Mouse (Mus musculus): Measurements from ENCODE around the gene Rhag. TPM values are rescaled to one million over a fixed set of nuclear protein-coding genes. Genes with fewer than 3 reads are reported as not detected.

Rhag gene
- polyA plus RNA-seq, 1 experiment from 2014 or later = 0.36 TPM

DNA sequence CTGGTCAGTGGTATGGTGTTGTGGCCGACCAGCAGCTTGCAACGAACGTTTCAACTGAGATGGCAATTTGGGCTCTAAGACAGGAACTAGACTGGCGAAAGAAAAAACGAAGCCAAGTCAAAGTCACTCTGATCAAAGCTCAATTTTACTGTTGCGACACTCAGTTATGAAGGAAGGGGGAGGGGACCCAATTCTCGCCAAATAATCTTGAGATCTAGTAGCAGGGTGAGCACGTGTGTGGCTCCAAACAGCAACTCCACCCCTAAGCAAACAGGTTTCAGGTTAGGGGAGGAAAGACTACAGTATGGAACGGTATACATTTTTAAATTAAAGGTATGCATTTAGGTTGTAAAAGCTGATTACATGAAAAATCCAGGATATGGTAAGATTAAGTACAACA, 10.6 kb downstream of the Rhag start:
- Histone ChIP-seq H3K4me2 (ENCODE audit: low read length) (no peak overlapping the region), H3K27me3 (ENCODE audit: insufficient read depth, low read length) (no peaks in the 10 kb centered on the region), H3K4me3 (replicated peaks; ENCODE audit: low read depth, low read length) (no peak overlapping the region), H3K4me1 (replicated peaks; ENCODE audit: insufficient read depth, low read length) (no peaks in the 10 kb centered on the region), H3K36me3 (ENCODE audit: insufficient read depth, low read length) (no peaks in the 10 kb centered on the region), H3K9ac (ENCODE audit: low read depth, low read length) (no peak overlapping the region), H3K9me3 (replicated peaks; ENCODE audit: low read length) (no peaks in the 10 kb centered on the region), H3K27ac (no peak overlapping the region)
- 58% methylated on average over 9 of the region's 9 CpGs for WGBS
- ATAC-seq (replicated peaks; ENCODE audit: low FRiP score, low read depth) = no peak
- no peak for TF ChIP-seq CTCF (IDR thresholded peaks at IDR 0.05; ENCODE audit: low read depth)
- DNase-seq (ENCODE audit: low spot score) = no peak

DNA sequence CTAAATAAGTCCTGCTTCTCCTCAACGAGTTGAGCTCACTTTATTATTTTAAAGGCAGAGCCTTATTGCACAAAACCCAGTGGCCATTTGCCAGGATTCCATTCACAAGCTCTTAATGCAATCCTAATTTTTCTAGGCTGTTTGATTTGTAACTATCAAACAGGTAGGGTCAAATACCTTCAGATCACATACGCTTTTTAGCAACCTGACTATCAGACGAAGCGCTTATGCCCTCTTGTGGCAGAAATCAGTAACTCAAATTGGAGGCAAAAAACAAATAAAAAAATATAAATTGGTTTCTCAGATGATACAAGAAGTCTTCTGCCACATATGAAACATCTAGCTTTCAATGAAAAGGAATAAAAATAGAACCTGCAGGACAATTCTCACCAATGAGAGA, 12.9 kb downstream of the Rhag start:
- no peak overlapping the region for H3K4me2 ChIP-seq (ENCODE audit: low read length)
- H3K36me3 ChIP-seq (ENCODE audit: insufficient read depth, low read length) = no peaks in the 10 kb centered on the region
- no peak for ATAC-seq (replicated peaks; ENCODE audit: low FRiP score, low read depth)
- H3K27ac ChIP-seq = no peak overlapping the region
- no peak overlapping the region for H3K9ac ChIP-seq (ENCODE audit: low read depth, low read length)
- H3K27me3 ChIP-seq (ENCODE audit: insufficient read depth, low read length) = no peaks in the 10 kb centered on the region
- H3K9me3 ChIP-seq (replicated peaks; ENCODE audit: low read length) = no peaks in the 10 kb centered on the region
- DNase-seq (ENCODE audit: low spot score) = peak; percentile 39
- peak; percentile 63 for TF ChIP-seq CTCF (IDR thresholded peaks at IDR 0.05; ENCODE audit: low read depth)
- WGBS = 17% methylated on average over 4 of the region's 4 CpGs
- H3K4me3 ChIP-seq (replicated peaks; ENCODE audit: low read depth, low read length) = no peak overlapping the region
- no peaks in the 10 kb centered on the region for H3K4me1 ChIP-seq (replicated peaks; ENCODE audit: insufficient read depth, low read length)

DNA sequence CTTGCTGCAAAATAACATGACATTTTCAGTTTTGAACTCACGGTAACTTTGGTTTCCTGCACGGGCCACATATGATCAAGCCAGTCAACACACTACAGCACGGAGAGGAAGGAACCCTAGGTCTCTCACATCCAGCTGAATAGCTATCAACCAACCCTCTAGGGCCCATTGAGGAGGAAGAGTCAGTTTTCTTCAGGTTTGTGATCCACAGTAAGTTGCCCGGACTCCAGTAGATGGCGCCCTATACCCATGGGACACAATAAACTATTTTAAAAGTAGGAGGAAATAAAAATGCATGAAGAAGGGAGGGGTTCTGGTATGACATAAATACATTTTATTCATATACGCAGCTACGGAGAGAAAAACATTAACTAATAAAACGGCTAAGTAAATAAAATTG, 13.6 kb downstream of the Rhag start:
- ATAC-seq (replicated peaks; ENCODE audit: low FRiP score, low read depth) = no peak

DNA sequence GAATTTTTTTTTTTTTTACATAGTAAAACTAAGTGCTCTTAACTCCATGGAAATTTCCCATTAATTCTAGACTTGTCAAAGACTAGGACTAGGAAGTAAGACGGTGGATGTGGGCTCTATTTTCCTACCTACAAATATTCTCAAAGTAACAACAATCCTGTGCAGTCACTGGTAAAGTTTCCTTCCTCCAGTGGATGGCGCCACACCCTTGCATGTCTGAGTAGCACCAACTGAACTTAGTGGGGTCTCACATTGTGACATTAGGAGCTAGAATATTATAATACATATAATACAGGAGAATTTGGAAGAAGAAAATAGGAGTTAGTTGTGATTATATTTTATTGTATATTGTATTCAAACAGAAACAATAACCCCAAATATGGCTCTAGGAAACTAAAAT, 20.9 kb downstream of the Rhag start:
- DNase-seq (ENCODE audit: low spot score) (no peak), ATAC-seq (replicated peaks; ENCODE audit: low FRiP score, low read depth) (no peak)
- Histone ChIP-seq H3K27ac (no peak overlapping the region), H3K4me2 (ENCODE audit: low read length) (no peak overlapping the region), H3K4me3 (replicated peaks; ENCODE audit: low read depth, low read length) (no peak overlapping the region), H3K36me3 (ENCODE audit: insufficient read depth, low read length) (no peaks in the 10 kb centered on the region), H3K4me1 (replicated peaks; ENCODE audit: insufficient read depth, low read length) (no peaks in the 10 kb centered on the region), H3K27me3 (ENCODE audit: insufficient read depth, low read length) (no peaks in the 10 kb centered on the region), H3K9me3 (replicated peaks; ENCODE audit: low read length) (no peaks in the 10 kb centered on the region), H3K9ac (ENCODE audit: low read depth, low read length) (no peak overlapping the region)
- TF ChIP-seq CTCF (IDR thresholded peaks at IDR 0.05; ENCODE audit: low read depth) = peak; percentile 46; the same call in 1 of the 2 replicates
- 50% methylated on average over 2 of the region's 2 CpGs for WGBS

More for the DNA sequence above, 13.6 kb downstream of the Rhag start:
- no peak overlapping the region for H3K27ac ChIP-seq
- peak; percentile 64 for DNase-seq (ENCODE audit: low spot score)
- H3K4me1 ChIP-seq (replicated peaks; ENCODE audit: insufficient read depth, low read length) = no peaks in the 10 kb centered on the region
- no peak overlapping the region for H3K4me2 ChIP-seq (ENCODE audit: low read length)
- H3K9me3 ChIP-seq (replicated peaks; ENCODE audit: low read length) = no peaks in the 10 kb centered on the region
- no peak overlapping the region for H3K4me3 ChIP-seq (replicated peaks; ENCODE audit: low read depth, low read length)
- TF ChIP-seq CTCF (IDR thresholded peaks at IDR 0.05; ENCODE audit: low read depth) = peak; percentile 75
- H3K36me3 ChIP-seq (ENCODE audit: insufficient read depth, low read length) = no peaks in the 10 kb centered on the region
- WGBS = 55% methylated on average over 8 of the region's 8 CpGs
- no peak overlapping the region for H3K9ac ChIP-seq (ENCODE audit: low read depth, low read length)
- H3K27me3 ChIP-seq (ENCODE audit: insufficient read depth, low read length) = no peaks in the 10 kb centered on the region

DNA sequence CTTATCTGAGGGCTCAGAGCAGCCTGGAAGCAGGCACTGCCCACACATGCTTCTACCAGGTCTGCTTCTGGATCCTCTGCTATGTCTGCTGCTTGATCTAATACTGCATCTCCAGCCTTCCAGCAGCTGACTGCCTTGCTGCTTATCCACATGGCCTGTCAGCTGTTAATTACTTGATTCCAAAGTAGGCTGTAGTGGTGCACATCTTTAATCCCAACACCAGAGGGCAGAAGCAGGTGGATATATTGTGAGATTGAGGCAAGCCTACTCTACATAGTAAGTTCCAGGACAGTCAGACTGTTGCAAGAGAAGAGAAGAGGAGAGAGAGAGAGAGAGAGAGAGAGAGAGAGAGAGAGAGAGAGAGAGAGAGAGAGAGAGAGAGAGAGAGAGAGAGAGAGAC, 26.4 kb downstream of the Rhag start:
- H3K9ac ChIP-seq (ENCODE audit: low read depth, low read length) = no peak overlapping the region
- no peaks in the 10 kb centered on the region for H3K36me3 ChIP-seq (ENCODE audit: insufficient read depth, low read length)
- TF ChIP-seq CTCF (IDR thresholded peaks at IDR 0.05; ENCODE audit: low read depth) = peak; percentile 77
- ATAC-seq (replicated peaks; ENCODE audit: low FRiP score, low read depth) = no peak
- no peaks in the 10 kb centered on the region for H3K27me3 ChIP-seq (ENCODE audit: insufficient read depth, low read length)
- no peak overlapping the region for H3K4me2 ChIP-seq (ENCODE audit: low read length)
- no peak overlapping the region for H3K27ac ChIP-seq
- no peak overlapping the region for H3K4me3 ChIP-seq (replicated peaks; ENCODE audit: low read depth, low read length)
- H3K9me3 ChIP-seq (replicated peaks; ENCODE audit: low read length) = no peaks in the 10 kb centered on the region
- no peaks in the 10 kb centered on the region for H3K4me1 ChIP-seq (replicated peaks; ENCODE audit: insufficient read depth, low read length)
- DNase-seq (ENCODE audit: low spot score) = peak; percentile 70

DNA sequence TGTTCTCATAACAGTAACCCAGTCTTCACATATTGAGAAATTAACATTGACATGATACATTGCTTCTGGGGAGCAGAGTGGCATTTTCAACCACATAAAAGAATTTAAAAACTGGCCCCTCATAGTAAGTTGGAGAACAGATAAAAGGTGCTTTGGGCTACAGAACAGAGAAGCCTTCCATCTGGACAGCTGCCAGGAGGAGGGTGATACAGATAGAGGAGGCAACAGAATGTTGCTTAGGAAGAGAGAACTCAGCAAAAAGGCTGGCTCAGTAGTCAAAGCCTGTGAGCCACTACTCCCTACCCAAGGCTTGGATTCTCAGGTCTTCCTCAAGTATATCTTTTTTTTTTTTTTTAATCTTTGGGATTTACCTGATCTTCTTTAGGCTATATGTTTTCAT, 44.1 kb downstream of the Rhag start:
- H3K27me3 ChIP-seq (ENCODE audit: insufficient read depth, low read length) = no peaks in the 10 kb centered on the region
- H3K36me3 ChIP-seq (ENCODE audit: insufficient read depth, low read length) = no peaks in the 10 kb centered on the region
- H3K27ac ChIP-seq = no peak overlapping the region
- no peak overlapping the region for H3K4me2 ChIP-seq (ENCODE audit: low read length)
- H3K4me1 ChIP-seq (replicated peaks; ENCODE audit: insufficient read depth, low read length) = no peaks in the 10 kb centered on the region
- TF ChIP-seq CTCF (IDR thresholded peaks at IDR 0.05; ENCODE audit: low read depth) = no peak
- DNase-seq (ENCODE audit: low spot score) (no peak), ATAC-seq (replicated peaks; ENCODE audit: low FRiP score, low read depth) (no peak)
- H3K9me3 ChIP-seq (replicated peaks; ENCODE audit: low read length) = no peaks in the 10 kb centered on the region
- no peak overlapping the region for H3K9ac ChIP-seq (ENCODE audit: low read depth, low read length)
- no peak overlapping the region for H3K4me3 ChIP-seq (replicated peaks; ENCODE audit: low read depth, low read length)

DNA sequence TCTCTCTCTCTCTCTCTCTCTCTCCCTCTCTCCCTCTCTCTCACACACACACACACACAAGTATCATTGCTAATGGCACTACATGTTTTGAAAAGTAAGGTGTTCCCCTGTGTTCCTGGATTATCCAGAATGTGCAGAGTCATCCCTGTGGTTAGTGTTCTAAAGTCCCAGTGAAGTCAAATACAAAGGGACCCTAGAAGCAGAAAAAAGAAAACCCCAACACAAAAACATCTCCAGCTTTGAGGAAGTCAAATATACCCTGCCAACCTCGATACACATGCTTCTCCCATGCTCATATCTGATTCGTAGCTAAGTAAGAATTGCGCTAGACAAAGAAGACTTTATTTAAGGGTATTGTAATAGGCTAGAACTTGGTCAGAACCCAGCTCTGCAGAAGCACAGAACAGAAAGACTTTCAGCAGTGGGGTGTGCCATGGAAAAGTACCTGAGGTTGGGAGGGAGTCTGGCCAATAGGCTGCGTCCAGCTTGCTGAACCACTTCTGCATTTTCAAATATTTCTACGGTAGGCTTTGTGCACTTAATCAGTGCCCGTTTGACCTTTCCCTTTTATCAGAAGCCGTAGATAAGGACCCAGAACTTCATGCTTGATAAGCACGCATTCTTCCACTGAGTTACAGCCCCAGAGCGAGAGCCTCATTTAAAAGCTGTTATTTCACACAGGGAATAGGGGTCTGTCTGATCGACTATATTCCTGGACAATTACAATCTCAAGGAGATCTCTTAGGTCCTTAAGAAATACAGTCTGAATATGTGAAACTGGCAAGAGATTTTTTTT, 58.2 kb downstream of the Rhag start:
- DNase-seq (ENCODE audit: low spot score) (no peak), ATAC-seq (replicated peaks; ENCODE audit: low FRiP score, low read depth) (no peak)
- Histone ChIP-seq H3K27me3 (ENCODE audit: insufficient read depth, low read length) (no peaks in the 10 kb centered on the region), H3K4me2 (ENCODE audit: low read length) (no peak overlapping the region), H3K4me3 (replicated peaks; ENCODE audit: low read depth, low read length) (no peak overlapping the region), H3K27ac (no peak overlapping the region), H3K36me3 (ENCODE audit: insufficient read depth, low read length) (no peaks in the 10 kb centered on the region), H3K9ac (ENCODE audit: low read depth, low read length) (no peak overlapping the region), H3K9me3 (replicated peaks; ENCODE audit: low read length) (no peaks in the 10 kb centered on the region), H3K4me1 (replicated peaks; ENCODE audit: insufficient read depth, low read length) (no peaks in the 10 kb centered on the region)
- TF ChIP-seq CTCF (IDR thresholded peaks at IDR 0.05; ENCODE audit: low read depth) = no peak
- WGBS = 71% methylated on average over 10 of the region's 10 CpGs

Measured in kidney, postnatal 0 days (tissue).